Mouse (Mus musculus) MEL (cell line): ENCODE data around the gene Rsg1.

Experiments
- CTCF ChIP-seq, 3 experiments: IDR thresholded peaks in 2 of 3; conservative IDR thresholded peaks in 1 of 3; 2 replicates each; pipeline ENCODE4 v1.5.1; 2011 to 2012; ENCODE audit warnings: low read length in 3 of 3, low read depth in 2 of 3, mild to moderate bottlenecking in 2 of 3, improper control_type of control experiment in 1 of 3, inconsistent platforms in 1 of 3, mixed read lengths in 1 of 3, moderate library complexity in 1 of 3; ENCODE audit not compliant: control insufficient read depth in 1 of 3, insufficient read depth in 1 of 3, poor library complexity in 1 of 3, severe bottlenecking in 1 of 3
- POLR2A ChIP-seq, 2 experiments: IDR thresholded peaks; 2 replicates each; pipeline ENCODE4 v1.6.1; 2011 to 2012; ENCODE audit warnings: low read length in 2 of 2, mild to moderate bottlenecking in 2 of 2, control low read depth in 1 of 2, improper control_type of control experiment in 1 of 2, low read depth in 1 of 2, moderate library complexity in 1 of 2; ENCODE audit not compliant: control insufficient read depth in 1 of 2, insufficient read depth in 1 of 2, poor library complexity in 1 of 2
- POLR2AphosphoS2 ChIP-seq: IDR thresholded peaks from 2 replicates; pipeline ENCODE4 v1.6.1; 2011; ENCODE audit warnings: low read length, improper control_type of control experiment
- ZKSCAN1 ChIP-seq: IDR thresholded peaks from 2 replicates; pipeline ENCODE4 v1.6.1; 2012; ENCODE audit warnings: low read depth, mild to moderate bottlenecking, inconsistent platforms, low read length, improper control_type of control experiment, moderate library complexity

GRCm38 (mm10) chr4:141272878-141273277 lies 59.1 kb downstream of the Rsg1 start:
- no peak for TF ChIP-seq POLR2A (IDR thresholded peaks at IDR 0.05; ENCODE audit: control insufficient read depth in 1 of 2, insufficient read depth in 1 of 2, low read depth in 1 of 2, low read length in 2 of 2, poor library complexity in 1 of 2)
- TF ChIP-seq ZKSCAN1: no peak
- TF ChIP-seq CTCF (IDR thresholded peaks at IDR 0.05 in 2 of 3, conservative IDR thresholded peaks at IDR 0.05 in 1 of 3; ENCODE audit: control insufficient read depth in 1 of 3, insufficient read depth in 1 of 3, low read depth in 2 of 3, low read length in 3 of 3, poor library complexity in 1 of 3, severe bottlenecking in 1 of 3): no peak
- TF ChIP-seq POLR2AphosphoS2: no peak
